Mouse (Mus musculus): Measurements from ENCODE around the gene Sash1. TPM values are rescaled to one million over a fixed set of nuclear protein-coding genes. Genes with fewer than 3 reads are reported as not detected.

Sash1 gene
- polyA plus RNA-seq, 1 experiment from 2014 or later = 76.8 TPM

DNA sequence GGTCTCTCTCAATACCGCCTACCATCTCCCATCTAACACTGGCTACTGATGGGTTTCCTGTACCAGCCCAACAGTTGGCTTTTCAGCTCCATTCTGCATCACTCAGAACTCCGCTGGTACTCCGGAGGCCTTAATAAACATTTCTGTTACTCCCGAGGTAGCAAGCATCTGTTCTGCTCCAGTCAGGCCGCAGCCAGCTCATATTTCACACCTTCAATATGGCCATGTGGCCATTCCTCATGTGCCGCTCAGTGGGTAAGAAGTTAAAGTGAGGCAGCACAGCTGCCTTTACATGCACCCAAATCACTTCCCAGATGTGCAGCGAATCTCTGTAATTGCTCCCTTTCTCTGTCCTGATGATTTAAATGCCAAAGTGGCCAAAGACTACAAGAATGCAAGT, 32.5 kb downstream of the Sash1 start:
- peaks cover 38% of the 10 kb centered on the region; the same call in 1 of the 2 replicates for H3K36me3 ChIP-seq (ENCODE audit: inconsistent target)
- WGBS (ENCODE audit: missing documents) = 88% methylated on average over 7 of the region's 7 CpGs
- no peak overlapping the region for H3K4me3 ChIP-seq (ENCODE audit: inconsistent target)

DNA sequence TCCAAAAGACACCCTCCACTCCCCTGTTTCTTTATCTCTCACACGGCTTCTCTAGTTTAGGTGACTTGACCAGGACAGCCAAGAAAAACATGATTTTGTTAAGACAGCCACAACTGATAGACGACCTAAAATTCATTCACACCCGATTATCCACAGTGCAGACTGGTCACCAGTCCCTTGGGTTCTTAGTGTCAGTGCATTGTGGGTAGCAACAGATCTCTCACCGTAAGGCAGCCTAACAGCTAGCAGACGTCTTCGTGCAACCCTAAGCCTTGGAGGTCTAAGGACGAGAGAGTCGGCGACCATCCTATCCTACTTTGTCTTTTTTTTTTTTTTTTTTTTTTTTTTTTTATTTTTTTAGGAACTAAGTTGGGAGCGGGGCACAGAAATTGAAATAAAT, 34.2 kb downstream of the Sash1 start:
- no peak overlapping the region for H3K4me3 ChIP-seq (ENCODE audit: inconsistent target)
- H3K36me3 ChIP-seq (ENCODE audit: inconsistent target) = peaks cover 53% of the 10 kb centered on the region; the same call in 1 of the 2 replicates
- peaks cover 98% of the 10 kb centered on the region for H3K79me2 ChIP-seq (ENCODE audit: inconsistent target)
- no peak overlapping the region for H3K27ac ChIP-seq
- WGBS (ENCODE audit: missing documents) = 96% methylated on average over 6 of the region's 10 CpGs

More for the DNA sequence above, 32.5 kb downstream of the Sash1 start:
- Histone ChIP-seq H3K79me2 (ENCODE audit: inconsistent target) (peaks cover 98% of the 10 kb centered on the region), H3K27ac (no peak overlapping the region)

DNA sequence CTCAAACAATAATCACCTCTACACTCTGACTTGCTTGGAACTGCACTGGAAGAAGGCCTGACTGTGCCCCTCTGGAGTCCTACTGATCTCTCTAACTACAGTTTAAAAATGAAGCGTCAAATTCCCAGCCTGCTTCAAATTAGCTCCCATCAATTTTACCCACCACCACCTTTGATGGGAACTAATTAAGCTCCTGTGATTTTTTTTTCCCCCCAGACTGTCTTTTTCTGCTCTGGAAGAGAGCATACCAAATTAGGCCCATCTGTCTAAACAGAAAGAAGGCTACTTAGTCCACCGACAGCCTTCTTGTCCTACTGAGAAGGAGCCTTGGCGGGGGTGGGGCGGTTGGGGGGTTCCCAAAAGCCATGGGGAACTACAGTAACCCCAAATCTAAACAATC, 37.9 kb downstream of the Sash1 start:
- Histone ChIP-seq H3K27ac (no peak overlapping the region), H3K4me3 (ENCODE audit: inconsistent target) (no peak overlapping the region), H3K79me2 (ENCODE audit: inconsistent target) (peaks cover 98% of the 10 kb centered on the region), H3K36me3 (ENCODE audit: inconsistent target) (peaks cover 50% of the 10 kb centered on the region; the same call in 1 of the 2 replicates)
- 91% methylated on average over 4 of the region's 4 CpGs for WGBS (ENCODE audit: missing documents)

DNA sequence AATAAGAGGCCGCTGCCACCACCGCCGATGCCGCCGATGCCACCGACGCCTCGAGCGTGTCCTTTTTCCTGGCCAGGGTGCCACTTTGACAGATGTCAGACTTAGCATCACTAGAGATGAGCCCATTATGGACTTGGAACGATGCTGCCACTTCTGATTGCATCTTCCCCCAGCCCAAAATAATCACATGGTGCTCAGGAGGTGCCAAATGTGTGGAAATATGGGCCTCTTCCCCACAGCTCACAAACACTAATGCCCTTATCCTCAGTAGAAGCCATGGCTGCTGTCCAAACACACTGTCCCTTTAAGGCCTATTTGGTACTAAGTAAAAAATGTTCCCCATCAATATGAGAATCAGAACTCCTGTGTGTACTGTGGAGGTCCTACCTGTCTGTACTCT, 39.6 kb downstream of the Sash1 start:
- H3K36me3 ChIP-seq (ENCODE audit: inconsistent target) = peaks cover 47% of the 10 kb centered on the region; the same call in 1 of the 2 replicates
- peaks cover 98% of the 10 kb centered on the region for H3K79me2 ChIP-seq (ENCODE audit: inconsistent target)
- H3K4me3 ChIP-seq (ENCODE audit: inconsistent target) = no peak overlapping the region
- H3K27ac ChIP-seq = no peak overlapping the region
- 94% methylated on average over 10 of the region's 10 CpGs for WGBS (ENCODE audit: missing documents)

- H3K27ac ChIP-seq = no peak overlapping the region
- H3K36me3 ChIP-seq (ENCODE audit: inconsistent target) = peaks cover 52% of the 10 kb centered on the region; the same call in 1 of the 2 replicates
- WGBS (ENCODE audit: missing documents) = 97% methylated on average over 2 of the region's 2 CpGs
- H3K79me2 ChIP-seq (ENCODE audit: inconsistent target) = peaks cover 98% of the 10 kb centered on the region
- H3K4me3 ChIP-seq (ENCODE audit: inconsistent target) = no peak overlapping the region
Measured at GRCm38 (mm10) chr10:8845230-8845770, 40.6 kb downstream of the Sash1 start.

DNA sequence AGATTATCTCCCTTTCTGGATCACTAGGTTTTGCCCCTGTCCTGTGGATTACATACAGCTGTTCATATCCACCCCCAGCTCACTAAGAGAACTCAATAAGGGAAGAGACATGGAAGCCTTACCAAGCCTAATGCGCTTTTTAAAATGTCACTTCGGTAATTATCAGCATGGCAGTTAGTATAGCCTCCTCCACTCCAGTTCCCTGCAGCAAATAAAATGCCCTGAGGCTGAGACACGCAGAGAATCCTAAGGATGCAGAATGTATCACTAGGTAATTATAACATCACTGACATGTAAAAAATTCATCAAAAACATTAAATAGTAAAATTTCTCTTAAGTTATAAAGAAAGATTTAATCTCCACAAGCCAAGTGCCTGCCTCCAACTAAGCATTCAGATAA, 45.9 kb downstream of the Sash1 start:
- Histone ChIP-seq H3K36me3 (ENCODE audit: inconsistent target) (peaks cover 15% of the 10 kb centered on the region; the same call in 1 of the 2 replicates), H3K27ac (no peak overlapping the region), H3K4me3 (ENCODE audit: inconsistent target) (no peak overlapping the region), H3K79me2 (ENCODE audit: inconsistent target) (peaks cover 100% of the 10 kb centered on the region)
- 100% methylated on average over 3 of the region's 3 CpGs for WGBS (ENCODE audit: missing documents)

- WGBS (ENCODE audit: missing documents) = 71% methylated on average over 16 of the region's 17 CpGs
- H3K4me3 ChIP-seq (ENCODE audit: inconsistent target) = no peak overlapping the region
Measured at GRCm38 (mm10) chr10:8833816-8834464, 51.9 kb downstream of the Sash1 start.

DNA sequence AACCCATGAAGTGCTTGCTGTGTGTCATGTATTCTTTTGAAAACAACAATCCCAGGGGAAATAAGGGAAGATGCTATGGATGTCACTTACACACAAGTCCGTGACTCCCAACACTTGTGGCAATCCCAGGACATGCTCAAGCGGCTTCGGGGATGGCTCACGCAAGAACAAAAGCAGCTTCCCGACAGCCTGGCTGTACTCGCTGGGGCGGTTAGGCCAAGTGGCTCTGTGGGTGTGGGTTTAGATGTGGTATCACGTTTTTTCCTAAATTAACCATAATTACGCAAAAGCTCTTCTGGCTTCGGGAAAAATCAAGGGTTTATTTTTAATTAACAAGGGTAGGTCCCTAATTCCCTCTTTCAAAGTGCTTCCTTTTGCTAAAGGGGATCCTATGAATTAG, 59.6 kb downstream of the Sash1 start:
- Histone ChIP-seq H3K27ac (no peak overlapping the region), H3K36me3 (ENCODE audit: inconsistent target) (peaks cover 17% of the 10 kb centered on the region), H3K79me2 (ENCODE audit: inconsistent target) (peaks cover 97% of the 10 kb centered on the region), H3K4me3 (ENCODE audit: inconsistent target) (no peak overlapping the region)
- 82% methylated on average over 8 of the region's 10 CpGs for WGBS (ENCODE audit: missing documents)

More at GRCm38 (mm10) chr10:8833816-8834464, 51.9 kb downstream of the Sash1 start:
- Histone ChIP-seq H3K79me2 (ENCODE audit: inconsistent target) (peaks cover 97% of the 10 kb centered on the region), H3K27ac (0 out of 2 replicates have a peak overlapping the region, but pooled peaks have one; percentile 0), H3K36me3 (ENCODE audit: inconsistent target) (peaks cover 14% of the 10 kb centered on the region)

GRCm38 (mm10) chr10:8825874-8826273, 60.0 kb downstream of the Sash1 start:
- H3K27ac ChIP-seq = no peak overlapping the region
- 95% methylated on average over 8 of the region's 9 CpGs for WGBS (ENCODE audit: missing documents)
- no peak overlapping the region for H3K4me3 ChIP-seq (ENCODE audit: inconsistent target)
- peaks cover 97% of the 10 kb centered on the region for H3K79me2 ChIP-seq (ENCODE audit: inconsistent target)
- peaks cover 17% of the 10 kb centered on the region for H3K36me3 ChIP-seq (ENCODE audit: inconsistent target)

GRCm38 (mm10) chr10:8818066-8818465, 67.8 kb downstream of the Sash1 start:
- H3K27ac ChIP-seq = no peak overlapping the region
- peaks cover 100% of the 10 kb centered on the region for H3K79me2 ChIP-seq (ENCODE audit: inconsistent target)
- 100% methylated on average over 5 of the region's 5 CpGs for WGBS (ENCODE audit: missing documents)
- no peak overlapping the region for H3K4me3 ChIP-seq (ENCODE audit: inconsistent target)
- H3K36me3 ChIP-seq (ENCODE audit: inconsistent target) = peaks cover 25% of the 10 kb centered on the region; the same call in 1 of the 2 replicates

GRCm38 (mm10) chr10:8813984-8814578, 71.8 kb downstream of the Sash1 start:
- Histone ChIP-seq H3K79me2 (ENCODE audit: inconsistent target) (peaks cover 90% of the 10 kb centered on the region), H3K36me3 (ENCODE audit: inconsistent target) (peaks cover 35% of the 10 kb centered on the region; the same call in 1 of the 2 replicates)

GRCm38 (mm10) chr10:8813259-8813658, 72.6 kb downstream of the Sash1 start:
- peaks cover 90% of the 10 kb centered on the region for H3K79me2 ChIP-seq (ENCODE audit: inconsistent target)
- no peak overlapping the region for H3K4me3 ChIP-seq (ENCODE audit: inconsistent target)
- 97% methylated on average over 10 of the region's 14 CpGs for WGBS (ENCODE audit: missing documents)
- peaks cover 44% of the 10 kb centered on the region for H3K36me3 ChIP-seq (ENCODE audit: inconsistent target)
- no peak overlapping the region for H3K27ac ChIP-seq

More at GRCm38 (mm10) chr10:8813984-8814578, 71.8 kb downstream of the Sash1 start:
- no peak overlapping the region for H3K27ac ChIP-seq
- H3K4me3 ChIP-seq (ENCODE audit: inconsistent target) = no peak overlapping the region
- WGBS (ENCODE audit: missing documents) = 93% methylated on average over 10 of the region's 18 CpGs

DNA sequence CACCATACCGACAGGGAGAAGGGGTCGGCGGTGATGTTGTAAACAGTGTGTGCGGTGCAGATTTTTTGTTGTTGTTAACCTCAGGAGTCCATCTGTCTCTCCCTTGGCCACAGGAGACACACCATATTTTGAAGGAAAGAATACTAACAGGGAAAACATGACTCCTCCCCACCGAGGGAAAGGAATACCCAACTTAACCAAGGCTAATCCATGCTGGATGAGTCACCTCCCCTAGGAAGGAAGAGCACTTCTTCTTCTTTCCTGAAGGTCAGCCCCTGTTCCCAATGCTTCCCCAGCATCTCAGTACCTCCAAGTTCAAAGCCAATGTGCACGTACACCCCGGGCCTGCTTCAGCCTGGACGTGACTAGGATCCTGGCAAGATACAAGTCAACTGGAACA, 73.1 kb downstream of the Sash1 start:
- WGBS (ENCODE audit: missing documents) = 94% methylated on average over 8 of the region's 8 CpGs
- H3K27ac ChIP-seq = 0 out of 2 replicates have a peak overlapping the region, but pooled peaks have one; percentile 60
- H3K4me3 ChIP-seq (ENCODE audit: inconsistent target) = no peak overlapping the region
- H3K79me2 ChIP-seq (ENCODE audit: inconsistent target) = peaks cover 90% of the 10 kb centered on the region
- peaks cover 48% of the 10 kb centered on the region for H3K36me3 ChIP-seq (ENCODE audit: inconsistent target)

DNA sequence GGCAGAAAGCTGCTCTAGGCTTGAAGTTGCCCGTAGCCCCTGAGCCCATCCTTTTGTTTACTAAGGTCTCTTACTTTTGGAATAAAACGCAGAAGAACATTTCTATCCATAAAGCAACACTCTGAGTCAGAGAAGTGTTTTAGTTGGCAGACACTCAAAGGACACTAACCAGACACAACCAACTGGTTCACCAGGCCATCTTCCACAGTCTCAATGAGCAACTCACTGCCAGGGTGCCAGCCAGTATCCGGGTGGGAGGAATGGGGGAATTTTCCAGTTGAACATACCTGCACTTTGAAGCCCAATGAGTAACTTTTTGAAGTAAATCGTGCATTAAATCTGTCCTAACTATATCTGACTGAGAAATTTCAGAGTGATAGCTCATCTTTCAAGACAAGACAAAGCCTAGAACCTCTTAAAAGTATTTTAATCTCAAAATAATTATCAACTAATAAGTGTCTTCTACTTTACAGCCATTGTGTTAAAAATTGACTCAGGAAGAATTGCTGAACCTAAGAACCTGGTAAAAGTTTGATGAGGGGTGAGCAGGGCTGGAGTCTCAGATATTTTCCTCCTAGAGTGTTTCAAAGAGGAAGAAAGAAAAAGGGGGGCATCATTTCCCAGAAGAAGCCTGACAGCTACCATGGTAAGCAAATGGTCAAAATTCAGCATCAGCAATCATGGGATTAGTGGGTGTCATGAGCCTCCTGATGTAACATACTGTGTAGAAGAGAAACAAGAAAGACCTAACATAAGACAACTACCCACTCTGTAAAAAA, 74.4 kb downstream of the Sash1 start:
- peaks cover 62% of the 10 kb centered on the region for H3K36me3 ChIP-seq (ENCODE audit: inconsistent target)
- H3K4me3 ChIP-seq (ENCODE audit: inconsistent target) = no peak overlapping the region
- peaks cover 90% of the 10 kb centered on the region for H3K79me2 ChIP-seq (ENCODE audit: inconsistent target)
- H3K27ac ChIP-seq = peak overlapping the region; percentile 60
- 94% methylated on average over 4 of the region's 4 CpGs for WGBS (ENCODE audit: missing documents)
